Mouse (Mus musculus): ENCODE measurements around the gene Zbtb33. TPM values are rescaled to one million over a fixed set of nuclear protein-coding genes. Genes with fewer than 3 reads are reported as not detected.

Zbtb33 gene
- polyA plus RNA-seq, 1 experiment from 2014 or later: 3.6 TPM

- 32% methylated on average over 38 of the region's 38 CpGs for WGBS
- H3K4me2 ChIP-seq (ENCODE audit: low read length): peak overlapping the region; percentile 69
- H3K9me3 ChIP-seq (replicated peaks; ENCODE audit: low read length): no peaks in the 10 kb centered on the region
- no peak for TF ChIP-seq CTCF (IDR thresholded peaks at IDR 0.05; ENCODE audit: low read depth)
- no peaks in the 10 kb centered on the region for H3K36me3 ChIP-seq (ENCODE audit: insufficient read depth, low read length)
- H3K4me3 ChIP-seq (replicated peaks; ENCODE audit: low read depth, low read length): peak overlapping the region; percentile 36
- 0 out of 2 replicates have a peak overlapping the region, but pooled peaks have one; percentile 23 for H3K9ac ChIP-seq (ENCODE audit: low read depth, low read length)
- no peak overlapping the region for H3K27ac ChIP-seq
- ATAC-seq (replicated peaks; ENCODE audit: low FRiP score, low read depth) (peak; percentile 71; the same call in 1 of the 2 replicates), DNase-seq (ENCODE audit: low spot score) (peak; percentile 15)
- H3K4me1 ChIP-seq (replicated peaks; ENCODE audit: insufficient read depth, low read length): no peaks in the 10 kb centered on the region
- H3K27me3 ChIP-seq (ENCODE audit: insufficient read depth, low read length): no peaks in the 10 kb centered on the region
Observed at GRCm38 (mm10) chrX:38180656-38181607, 8.7 kb upstream of the Zbtb33 start.

GRCm38 (mm10) chrX:38181608-38182258, 7.9 kb upstream of the Zbtb33 start:
- no peaks in the 10 kb centered on the region for H3K9me3 ChIP-seq (replicated peaks; ENCODE audit: low read length)
- DNase-seq (ENCODE audit: low spot score) (peak; percentile 63), ATAC-seq (replicated peaks; ENCODE audit: low FRiP score, low read depth) (peak; percentile 80)
- WGBS: 18% methylated on average over 13 of the region's 15 CpGs
- TF ChIP-seq CTCF (IDR thresholded peaks at IDR 0.05; ENCODE audit: low read depth): peak; percentile 54
- H3K4me2 ChIP-seq (ENCODE audit: low read length): peak overlapping the region; percentile 69
- peak overlapping the region; percentile 36; the same call in 1 of the 2 replicates for H3K4me3 ChIP-seq (replicated peaks; ENCODE audit: low read depth, low read length)
- H3K36me3 ChIP-seq (ENCODE audit: insufficient read depth, low read length): no peaks in the 10 kb centered on the region
- no peaks in the 10 kb centered on the region for H3K4me1 ChIP-seq (replicated peaks; ENCODE audit: insufficient read depth, low read length)
- no peaks in the 10 kb centered on the region for H3K27me3 ChIP-seq (ENCODE audit: insufficient read depth, low read length)
- no peak overlapping the region for H3K9ac ChIP-seq (ENCODE audit: low read depth, low read length)
- H3K27ac ChIP-seq: no peak overlapping the region

GRCm38 (mm10) chrX:38185520-38185919, 4.1 kb upstream of the Zbtb33 start:
- 41% methylated on average over 2 of the region's 2 CpGs for WGBS
- TF ChIP-seq CTCF (IDR thresholded peaks at IDR 0.05; ENCODE audit: low read depth): no peak

GRCm38 (mm10) chrX:38190458-38190764, 818 bp downstream of the Zbtb33 start:
- H3K9ac ChIP-seq (ENCODE audit: low read depth, low read length): peak overlapping the region; percentile 80
- TF ChIP-seq CTCF (IDR thresholded peaks at IDR 0.05; ENCODE audit: low read depth): no peak
- no peaks in the 10 kb centered on the region for H3K36me3 ChIP-seq (ENCODE audit: insufficient read depth, low read length)
- ATAC-seq (replicated peaks; ENCODE audit: low FRiP score, low read depth) (0 out of 2 replicates have a peak, but pooled peaks have one; percentile 15), DNase-seq (ENCODE audit: low spot score) (no peak)
- H3K9me3 ChIP-seq (replicated peaks; ENCODE audit: low read length): no peaks in the 10 kb centered on the region
- peak overlapping the region; percentile 56 for H3K4me2 ChIP-seq (ENCODE audit: low read length)
- 29% methylated on average over 3 of the region's 3 CpGs for WGBS
- no peaks in the 10 kb centered on the region for H3K27me3 ChIP-seq (ENCODE audit: insufficient read depth, low read length)
- H3K27ac ChIP-seq: peak overlapping the region; percentile 92
- H3K4me1 ChIP-seq (replicated peaks; ENCODE audit: insufficient read depth, low read length): no peaks in the 10 kb centered on the region
- peak overlapping the region; percentile 67 for H3K4me3 ChIP-seq (replicated peaks; ENCODE audit: low read depth, low read length)

More at GRCm38 (mm10) chrX:38185520-38185919, 4.1 kb upstream of the Zbtb33 start:
- Histone ChIP-seq H3K4me1 (replicated peaks; ENCODE audit: insufficient read depth, low read length) (no peaks in the 10 kb centered on the region), H3K27ac (no peak overlapping the region), H3K27me3 (ENCODE audit: insufficient read depth, low read length) (no peaks in the 10 kb centered on the region), H3K4me3 (replicated peaks; ENCODE audit: low read depth, low read length) (no peak overlapping the region), H3K9ac (ENCODE audit: low read depth, low read length) (no peak overlapping the region), H3K4me2 (ENCODE audit: low read length) (no peak overlapping the region), H3K9me3 (replicated peaks; ENCODE audit: low read length) (no peaks in the 10 kb centered on the region), H3K36me3 (ENCODE audit: insufficient read depth, low read length) (no peaks in the 10 kb centered on the region)
- DNase-seq (ENCODE audit: low spot score) (no peak), ATAC-seq (replicated peaks; ENCODE audit: low FRiP score, low read depth) (no peak)

GRCm38 (mm10) chrX:38201816-38202215, 12.2 kb downstream of the Zbtb33 start:
- 60% methylated on average over 2 of the region's 2 CpGs for WGBS
- Histone ChIP-seq H3K36me3 (ENCODE audit: insufficient read depth, low read length) (no peaks in the 10 kb centered on the region), H3K4me2 (ENCODE audit: low read length) (no peak overlapping the region), H3K27me3 (ENCODE audit: insufficient read depth, low read length) (no peaks in the 10 kb centered on the region), H3K27ac (no peak overlapping the region), H3K4me3 (replicated peaks; ENCODE audit: low read depth, low read length) (no peak overlapping the region), H3K4me1 (replicated peaks; ENCODE audit: insufficient read depth, low read length) (no peaks in the 10 kb centered on the region), H3K9ac (ENCODE audit: low read depth, low read length) (no peak overlapping the region), H3K9me3 (replicated peaks; ENCODE audit: low read length) (no peaks in the 10 kb centered on the region)
- DNase-seq (ENCODE audit: low spot score) (no peak), ATAC-seq (replicated peaks; ENCODE audit: low FRiP score, low read depth) (no peak)
- TF ChIP-seq CTCF (IDR thresholded peaks at IDR 0.05; ENCODE audit: low read depth): no peak

GRCm38 (mm10) chrX:38207392-38207791, 17.8 kb downstream of the Zbtb33 start:
- Histone ChIP-seq H3K27me3 (ENCODE audit: insufficient read depth, low read length) (no peaks in the 10 kb centered on the region), H3K9ac (ENCODE audit: low read depth, low read length) (no peak overlapping the region), H3K9me3 (replicated peaks; ENCODE audit: low read length) (no peaks in the 10 kb centered on the region), H3K27ac (no peak overlapping the region), H3K4me1 (replicated peaks; ENCODE audit: insufficient read depth, low read length) (no peaks in the 10 kb centered on the region), H3K4me2 (ENCODE audit: low read length) (no peak overlapping the region), H3K4me3 (replicated peaks; ENCODE audit: low read depth, low read length) (no peak overlapping the region), H3K36me3 (ENCODE audit: insufficient read depth, low read length) (no peaks in the 10 kb centered on the region)
- DNase-seq (ENCODE audit: low spot score) (no peak), ATAC-seq (replicated peaks; ENCODE audit: low FRiP score, low read depth) (no peak)
- no peak for TF ChIP-seq CTCF (IDR thresholded peaks at IDR 0.05; ENCODE audit: low read depth)
- WGBS: 76% methylated on average over 1 of the region's 1 CpGs

Data from kidney, postnatal 0 days (tissue).